Mouse (Mus musculus) stomach, embryonic 16.5 days (tissue): ENCODE data around the gene Pomt2. TPM values are rescaled to one million over a fixed set of nuclear protein-coding genes. Genes with fewer than 3 reads are reported as not detected.

Source experiments
- ATAC-seq: fragments of 200-750 bp; cut with Nextera tagmentation; 2 replicates; pipeline ENCODE4 v1.8.0; 2017; ENCODE audit warnings: moderate number of reproducible peaks, moderate TSS enrichment; ENCODE audit not compliant: insufficient read depth, low FRiP score
- H3K27ac ChIP-seq: fragments of 300-500 bp; sonication (generic); 2 replicates; pipeline ENCODE4 v1.5.1; 2014; ENCODE audit warnings: low read length
- H3K27me3 ChIP-seq: fragments of 300-500 bp; sonication (generic); 2 replicates; pipeline ENCODE4 v1.6.1; 2014; ENCODE audit warnings: low read length, control low read depth, mixed read lengths; ENCODE audit not compliant: control insufficient read depth, insufficient read depth
- H3K36me3 ChIP-seq: fragments of 300-500 bp; sonication (generic); 2 replicates; pipeline ENCODE4 v1.6.1; 2014; ENCODE audit warnings: low read length; ENCODE audit not compliant: control insufficient read depth, insufficient read depth
- H3K4me1 ChIP-seq: fragments of 300-500 bp; sonication (generic); 2 replicates; pipeline ENCODE4 v1.6.1; 2014; ENCODE audit warnings: low read length, control low read depth, mixed read lengths; ENCODE audit not compliant: control insufficient read depth, insufficient read depth
- H3K4me2 ChIP-seq: fragments of 300-500 bp; sonication (generic); 2 replicates; pipeline ENCODE4 v1.6.1; 2014; ENCODE audit warnings: low read depth, low read length, mixed read lengths
- H3K4me3 ChIP-seq: fragments of 300-500 bp; sonication (generic); replicated peaks from 2 replicates; pipeline ENCODE4 v1.5.1; 2014; ENCODE audit warnings: mild to moderate bottlenecking, low read length
- H3K9ac ChIP-seq: fragments of 300-500 bp; sonication (generic); 2 replicates; pipeline ENCODE4 v1.6.1; 2014; ENCODE audit warnings: low read length
- H3K9me3 ChIP-seq: fragments of 300-500 bp; sonication (generic); replicated peaks from 2 replicates; pipeline ENCODE4 v1.6.1; 2016; ENCODE audit warnings: low read length, control low read depth; ENCODE audit not compliant: control insufficient read depth
- WGBS: fragments of 180-500 bp; shearing (Covaris S2); extraction: QIAGEN DNeasy Blood & Tissue Kit; methylation state at CpG from one replicate; pipeline ENCODE4 v1.1.7; 2014; 5-methylcytosine and 5-hydroxymethylcytosine counted together
- polyA plus RNA-seq: library from polyadenylated mRNA; unstranded; fragments of >200 nt; fragmentation: Nextera tagmentation; extraction: Ambion mirVana; gene quantifications from 2 replicates; pipeline ENCODE4 v1.2.1, GENCODE M21; 2015

Gene Pomt2
- 13.7 and 15.9 TPM in 2 replicates for polyA plus RNA-seq

DNA sequence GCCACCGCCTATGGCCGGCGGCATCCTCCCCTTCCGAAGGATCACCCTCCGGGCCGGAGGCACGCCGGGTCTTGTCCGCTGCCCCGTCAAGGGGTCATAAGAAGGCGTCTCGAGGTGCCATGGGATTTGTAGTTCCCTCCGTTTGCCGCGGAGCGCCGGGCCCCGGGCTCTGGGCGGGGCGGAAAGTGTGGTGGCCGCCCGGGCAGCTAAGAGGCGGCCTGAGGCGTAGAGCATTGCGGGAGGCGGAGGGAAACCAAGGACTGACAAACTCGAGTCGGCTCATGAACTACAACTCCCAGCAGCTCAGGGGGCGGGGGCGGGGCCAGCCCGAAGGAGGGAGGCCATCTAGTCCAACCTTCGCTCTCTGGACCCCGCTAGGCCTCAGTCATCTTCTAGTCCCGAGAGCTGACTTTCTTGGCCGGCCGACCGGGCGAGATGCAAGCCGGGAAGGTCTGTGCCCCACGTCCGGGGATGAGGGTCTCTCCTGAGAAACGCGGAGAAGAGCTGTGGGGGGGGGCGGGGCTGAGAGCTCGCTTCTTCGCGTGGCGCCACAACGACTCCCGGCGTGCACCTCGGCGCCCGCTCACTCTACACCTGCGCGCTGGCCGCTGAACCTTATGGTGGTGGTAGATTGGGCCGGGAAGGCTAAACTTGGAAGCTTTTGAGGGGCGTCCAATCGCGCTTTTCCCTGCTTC, at the start of gene Pomt2:
Gene Pomt2, minus strand, starts transcription at position 574 of the 695 bp plus-strand sequence.
- WGBS: under 1% methylated on average over 61 of the region's 61 CpGs
- H3K36me3 ChIP-seq: peaks cover 5% of the 10 kb centered on the region
- H3K27me3 ChIP-seq: no peaks in the 10 kb centered on the region
- H3K4me2 ChIP-seq: peak within 1 kb of the TSS; percentile 83
- ATAC-seq: peak; percentile 98
- peak within 1 kb of the TSS; percentile 94 for H3K4me3 ChIP-seq
- no peaks in the 10 kb centered on the region for H3K9me3 ChIP-seq
- peak within 1 kb of the TSS; percentile 84 for H3K9ac ChIP-seq
- peak within 1 kb of the TSS; percentile 96 for H3K27ac ChIP-seq
- H3K4me1 ChIP-seq: peaks cover 8% of the 10 kb centered on the region

DNA sequence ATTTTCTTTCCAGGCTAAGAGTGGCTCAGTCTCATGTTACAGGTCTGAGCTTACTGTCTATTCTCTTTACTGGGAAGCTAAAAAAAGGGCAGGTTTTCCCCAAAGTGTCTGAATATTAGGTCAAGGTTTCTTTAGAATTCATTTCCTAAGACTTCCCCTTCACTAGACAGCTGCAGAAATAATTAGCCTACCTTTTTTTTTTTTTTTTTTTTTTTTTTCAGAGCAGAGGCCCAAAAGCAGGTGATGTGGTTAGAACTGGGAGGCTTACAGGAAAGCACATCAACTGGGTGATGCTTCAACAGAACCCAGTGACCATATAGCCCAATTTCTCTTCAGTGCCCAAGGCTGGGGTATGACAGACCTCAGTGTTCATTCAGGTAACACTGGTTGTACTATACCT, 48.5 kb upstream of the Pomt2 start:
- Histone ChIP-seq H3K9me3 (no peaks in the 10 kb centered on the region), H3K27ac (no peak overlapping the region), H3K4me3 (no peak overlapping the region), H3K4me1 (peaks cover 8% of the 10 kb centered on the region; the same call in 1 of the 2 replicates), H3K9ac (no peak overlapping the region), H3K36me3 (no peaks in the 10 kb centered on the region), H3K27me3 (no peaks in the 10 kb centered on the region), H3K4me2 (no peak overlapping the region)
- ATAC-seq: no peak

DNA sequence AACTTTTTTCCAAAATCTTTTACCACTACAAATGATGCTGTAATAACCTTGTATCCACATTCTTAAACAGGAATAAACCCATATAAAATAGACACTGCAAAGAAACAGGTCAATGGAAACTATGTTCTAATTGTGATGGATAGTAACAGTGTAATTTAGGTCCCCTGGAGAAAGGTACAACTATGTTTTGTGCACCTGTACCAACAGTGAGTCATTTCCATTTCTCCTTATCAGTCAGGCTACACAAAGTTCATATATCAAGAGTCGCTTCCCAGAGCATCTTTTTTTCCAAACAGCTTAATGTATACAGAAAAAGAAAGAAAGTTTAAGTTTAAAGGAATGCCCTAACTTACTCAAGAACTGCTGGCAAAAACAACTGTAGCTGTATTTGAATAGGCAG, 47.3 kb upstream of the Pomt2 start:
- H3K9ac ChIP-seq: no peak overlapping the region
- 32% methylated on average over 1 of the region's 1 CpGs for WGBS
- H3K4me3 ChIP-seq: no peak overlapping the region
- no peak for ATAC-seq
- peaks cover 6% of the 10 kb centered on the region; the same call in 1 of the 2 replicates for H3K4me1 ChIP-seq
- H3K36me3 ChIP-seq: no peaks in the 10 kb centered on the region
- H3K4me2 ChIP-seq: no peak overlapping the region
- no peak overlapping the region for H3K27ac ChIP-seq
- no peaks in the 10 kb centered on the region for H3K9me3 ChIP-seq
- H3K27me3 ChIP-seq: no peaks in the 10 kb centered on the region

DNA sequence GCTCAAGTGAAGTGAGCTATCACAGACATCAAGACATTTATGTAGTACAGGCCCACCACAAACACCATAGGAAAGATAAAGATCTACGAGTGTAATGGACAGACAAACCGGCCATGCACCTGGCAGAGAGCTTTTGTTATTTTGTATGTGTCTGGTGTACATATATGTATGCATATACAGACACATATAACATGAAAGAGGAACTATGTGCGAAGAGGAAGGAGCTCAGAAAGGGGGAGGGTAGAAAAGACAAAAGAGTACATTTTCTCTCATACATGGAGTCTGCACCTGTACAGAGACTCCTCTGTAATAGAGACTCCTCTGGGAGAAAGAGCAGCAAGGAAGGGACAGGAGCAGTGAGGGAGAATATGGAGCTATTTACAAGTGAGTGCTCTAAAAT, 45.2 kb upstream of the Pomt2 start:
- H3K27ac ChIP-seq: no peak overlapping the region
- ATAC-seq: no peak
- no peaks in the 10 kb centered on the region for H3K4me1 ChIP-seq
- no peak overlapping the region for H3K4me2 ChIP-seq
- no peaks in the 10 kb centered on the region for H3K27me3 ChIP-seq
- no peak overlapping the region for H3K9ac ChIP-seq
- no peaks in the 10 kb centered on the region for H3K9me3 ChIP-seq
- no peaks in the 10 kb centered on the region for H3K36me3 ChIP-seq
- no peak overlapping the region for H3K4me3 ChIP-seq
- 86% methylated on average over 3 of the region's 3 CpGs for WGBS

DNA sequence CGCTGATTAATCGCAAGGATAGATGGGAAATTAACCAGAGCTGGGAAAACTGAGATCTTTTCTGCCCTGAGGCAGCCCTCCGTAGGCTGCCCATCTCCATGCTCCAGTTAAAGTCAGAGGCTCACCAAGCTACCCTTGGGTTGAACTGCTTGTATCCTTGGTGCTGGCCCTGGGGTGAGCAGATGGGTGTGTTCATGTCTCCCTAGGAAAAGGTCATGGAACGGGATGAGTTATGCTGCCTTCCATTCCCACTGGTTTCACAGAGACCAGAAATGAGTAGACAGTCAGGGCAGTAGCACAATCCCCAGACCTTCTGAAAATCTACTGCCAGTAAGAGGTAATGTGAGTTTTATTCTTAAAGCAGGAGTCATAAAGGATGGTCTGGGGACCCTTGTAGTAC, 29.9 kb upstream of the Pomt2 start:
- H3K9ac ChIP-seq: no peak overlapping the region
- ATAC-seq: no peak
- no peaks in the 10 kb centered on the region for H3K36me3 ChIP-seq
- H3K27me3 ChIP-seq: no peaks in the 10 kb centered on the region
- no peaks in the 10 kb centered on the region for H3K4me1 ChIP-seq
- no peak overlapping the region for H3K27ac ChIP-seq
- no peaks in the 10 kb centered on the region for H3K9me3 ChIP-seq
- no peak overlapping the region for H3K4me3 ChIP-seq
- H3K4me2 ChIP-seq: no peak overlapping the region
- 91% methylated on average over 4 of the region's 4 CpGs for WGBS

DNA sequence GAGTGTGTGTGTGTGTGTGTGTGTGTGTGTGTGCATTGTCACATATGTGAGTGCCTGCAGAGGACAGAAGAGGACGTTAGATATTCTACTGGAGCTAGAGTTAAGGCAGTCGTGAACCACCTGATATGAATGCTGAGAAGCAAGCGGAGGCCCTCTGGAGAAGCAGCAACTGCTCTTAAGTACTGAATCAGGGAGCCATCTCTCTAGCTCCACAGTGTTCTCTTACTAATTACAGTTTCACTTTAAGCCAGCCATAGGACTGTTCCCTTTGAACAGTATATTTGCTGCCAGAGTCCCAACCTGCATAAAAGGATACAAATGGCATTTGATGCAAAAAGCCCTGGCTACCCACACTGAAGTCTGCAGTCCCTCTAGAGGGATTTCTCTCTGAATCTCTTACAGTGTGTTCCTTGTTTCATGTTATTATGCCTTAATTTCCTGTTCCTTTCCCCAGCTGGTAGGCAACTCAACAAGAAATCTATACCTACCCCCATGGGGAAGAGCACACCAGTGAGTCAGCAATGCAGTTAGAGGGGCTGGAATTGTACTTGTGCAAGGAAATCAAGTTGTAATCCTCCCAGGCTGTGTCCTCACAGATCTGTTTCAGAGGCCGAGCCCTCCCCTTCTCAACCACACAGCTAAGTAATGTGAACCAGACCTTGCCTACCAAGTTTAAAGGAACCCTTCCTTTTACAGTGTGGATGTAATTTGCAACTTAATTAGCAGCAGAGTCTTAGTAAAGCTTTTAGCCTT, 27.6 kb upstream of the Pomt2 start:
- Histone ChIP-seq H3K27ac (no peak overlapping the region), H3K9ac (no peak overlapping the region), H3K4me3 (no peak overlapping the region), H3K9me3 (no peaks in the 10 kb centered on the region), H3K36me3 (no peaks in the 10 kb centered on the region), H3K4me1 (no peaks in the 10 kb centered on the region), H3K27me3 (no peaks in the 10 kb centered on the region), H3K4me2 (no peak overlapping the region)
- ATAC-seq: no peak
- WGBS: 72% methylated on average over 4 of the region's 4 CpGs

DNA sequence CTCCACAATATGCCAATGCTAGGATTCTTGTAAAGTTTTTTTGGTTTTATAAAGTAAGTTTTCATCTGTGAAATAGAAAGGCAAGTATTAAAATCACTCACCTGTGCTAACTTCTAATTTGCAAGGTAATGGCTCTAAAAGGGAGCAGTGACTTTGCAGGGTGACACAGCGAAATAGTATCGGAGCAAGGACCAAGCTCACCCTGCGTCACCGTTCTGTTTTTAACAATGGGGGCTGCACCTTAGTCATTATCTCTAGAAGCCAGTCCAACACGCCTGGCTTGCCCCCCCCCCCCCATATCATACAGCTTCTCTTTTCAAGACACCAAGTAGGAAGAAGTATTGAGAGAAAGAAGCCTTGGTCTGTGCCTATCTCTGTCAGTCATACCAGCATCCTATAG, 13.0 kb upstream of the Pomt2 start:
- Histone ChIP-seq H3K4me2 (no peak overlapping the region), H3K4me1 (peaks cover 5% of the 10 kb centered on the region; the same call in 1 of the 2 replicates), H3K27me3 (no peaks in the 10 kb centered on the region), H3K27ac (no peak overlapping the region), H3K9ac (no peak overlapping the region), H3K36me3 (no peaks in the 10 kb centered on the region), H3K4me3 (no peak overlapping the region), H3K9me3 (no peaks in the 10 kb centered on the region)
- ATAC-seq: no peak
- WGBS: 83% methylated on average over 5 of the region's 5 CpGs

DNA sequence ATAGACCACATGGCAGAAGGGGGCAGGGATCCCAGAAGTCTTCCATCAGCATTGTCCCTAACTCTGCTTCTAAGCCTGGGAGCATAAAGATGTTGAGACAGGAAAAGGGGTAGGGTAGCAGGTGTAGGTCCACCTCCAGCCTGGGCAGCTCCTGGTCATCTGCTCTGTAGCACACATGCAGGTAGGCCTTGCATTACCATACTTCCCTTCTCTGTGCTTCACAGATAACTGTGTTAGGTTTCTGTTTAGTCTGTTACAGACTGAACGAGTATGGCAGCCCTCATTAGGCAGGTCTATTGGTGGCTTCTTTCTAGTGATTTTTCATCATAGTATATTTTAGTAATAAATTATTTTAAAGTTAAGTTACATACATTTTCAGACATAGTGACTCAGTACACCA, 12.5 kb upstream of the Pomt2 start:
- Histone ChIP-seq H3K9ac (no peak overlapping the region), H3K4me3 (no peak overlapping the region), H3K4me1 (peaks cover 5% of the 10 kb centered on the region; the same call in 1 of the 2 replicates), H3K9me3 (no peaks in the 10 kb centered on the region), H3K4me2 (no peak overlapping the region), H3K27me3 (no peaks in the 10 kb centered on the region), H3K27ac (no peak overlapping the region), H3K36me3 (no peaks in the 10 kb centered on the region)
- WGBS: 64% methylated on average over 1 of the region's 1 CpGs
- no peak for ATAC-seq

DNA sequence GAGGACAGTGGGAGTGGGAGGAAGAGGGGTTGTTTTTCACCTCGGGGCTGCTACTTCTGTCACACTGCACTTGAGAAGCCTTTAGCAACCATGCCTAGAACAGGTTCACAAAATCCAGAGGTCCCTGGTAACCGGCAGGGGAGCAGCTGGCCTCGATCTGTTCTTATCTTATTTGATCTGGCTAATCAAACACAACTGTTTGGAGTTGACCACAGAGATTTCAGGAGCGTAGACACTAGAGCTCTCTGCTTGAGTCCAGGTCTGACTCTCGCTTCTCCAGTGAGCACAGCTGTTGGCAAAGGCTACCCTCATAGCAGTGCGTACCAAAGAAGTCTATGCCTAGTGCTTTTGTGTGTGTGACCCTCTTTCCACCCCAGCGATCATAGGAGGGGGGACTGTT, 10.3 kb upstream of the Pomt2 start:
- whole genome bisulfite sequencing: 49% methylated on average over 7 of the region's 7 CpGs
- no peak overlapping the region for H3K9ac ChIP-seq
- H3K27ac ChIP-seq: no peak overlapping the region
- peak overlapping the region; percentile 31; the same call in 1 of the 2 replicates for H3K4me2 ChIP-seq
- H3K4me3 ChIP-seq: no peak overlapping the region
- no peak for ATAC-seq
- no peaks in the 10 kb centered on the region for H3K27me3 ChIP-seq
- H3K4me1 ChIP-seq: peaks cover 5% of the 10 kb centered on the region; the same call in 1 of the 2 replicates
- no peaks in the 10 kb centered on the region for H3K9me3 ChIP-seq
- no peaks in the 10 kb centered on the region for H3K36me3 ChIP-seq
